Mouse (Mus musculus): ENCODE data around the gene 4933425L06Rik.

Gene 4933425L06Rik

GRCm38 (mm10) chr13:105132776-105133175, 50.9 kb downstream of the 4933425L06Rik start:
- no peak for DNase-seq (ENCODE audit: low read depth in 2 of 2, low spot score in 2 of 2)

GRCm38 (mm10) chr13:105134397-105134796, 52.5 kb downstream of the 4933425L06Rik start:
- DNase-seq (ENCODE audit: low read depth in 2 of 2, low spot score in 2 of 2): no peak

- no peak for DNase-seq (ENCODE audit: low read depth in 2 of 2, low spot score in 2 of 2)
Measured at GRCm38 (mm10) chr13:105139881-105140280, 58.0 kb downstream of the 4933425L06Rik start.

- DNase-seq (ENCODE audit: low read depth in 2 of 2, low spot score in 2 of 2): no peak
Measured at GRCm38 (mm10) chr13:105146827-105147226, 64.9 kb downstream of the 4933425L06Rik start.

- DNase-seq (ENCODE audit: low read depth in 2 of 2, low spot score in 2 of 2): no peak
Measured at GRCm38 (mm10) chr13:105147795-105148418, 66.0 kb downstream of the 4933425L06Rik start.

GRCm38 (mm10) chr13:105150006-105150405, 68.1 kb downstream of the 4933425L06Rik start:
- DNase-seq (ENCODE audit: low read depth in 2 of 2, low spot score in 2 of 2): no peak

- DNase-seq (ENCODE audit: low read depth in 2 of 2, low spot score in 2 of 2): no peak
Measured at GRCm38 (mm10) chr13:105153955-105154354, 72.0 kb downstream of the 4933425L06Rik start.

GRCm38 (mm10) chr13:105165441-105165840, 83.5 kb downstream of the 4933425L06Rik start:
- DNase-seq (ENCODE audit: low read depth in 2 of 2, low spot score in 2 of 2): no peak
